Mouse (Mus musculus) small intestine, adult 10 weeks (tissue): ENCODE data around the gene Defb11. TPM values are rescaled to one million over a fixed set of nuclear protein-coding genes. Genes with fewer than 3 reads are reported as not detected.

Source experiments
- polyA plus RNA-seq: library from polyadenylated mRNA; stranded (reverse); fragments of 350-450 nt; fragmentation: Illumina TruSeq; extraction: RNeasy Lipid Tissue Mini Kit (QIAGEN cat#74804); gene quantifications from one replicate; pipeline ENCODE4 v1.2.3, GENCODE M21; 2014; ENCODE audit warnings: low replicate concordance

Gene Defb11
- polyA plus RNA-seq: not detected

DNA sequence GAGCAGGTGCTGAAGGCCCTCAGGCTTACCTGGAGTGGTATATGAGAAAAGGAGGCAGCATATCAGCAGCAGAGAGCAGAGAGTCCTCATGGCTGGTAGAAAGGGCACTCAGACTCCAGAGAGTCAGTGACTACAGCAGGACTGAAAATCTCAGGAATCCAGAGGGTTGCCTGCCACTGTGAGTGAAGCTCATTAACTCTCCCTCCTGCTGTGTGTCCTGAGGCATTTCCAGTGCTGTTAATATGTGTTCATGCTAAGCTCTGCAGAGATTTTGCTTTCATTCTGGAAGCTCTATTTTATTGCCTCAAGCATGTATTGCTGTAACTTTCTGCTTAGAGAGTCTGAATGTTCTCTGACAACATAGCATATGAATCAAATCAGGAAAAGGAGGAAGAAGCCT, at the start of gene Defb11:
Gene Defb11 (minus strand): TSS at position 123 of the 400 bp plus-strand sequence.

GRCm38 (mm10) chr8:21946462-21946861, 40.2 kb upstream of the Defb11 start, which contains the start of gene Defb13:
TSS of gene Defb13 (plus strand) at chr8:21946762.

GRCm38 (mm10) chr8:21938052-21938451, 31.8 kb upstream of the Defb11 start, which contains the start of gene Defb35:
TSS of gene Defb35 (plus strand) at chr8:21938352.

GRCm38 (mm10) chr8:21932610-21933009, 26.4 kb upstream of the Defb11 start, which contains the start of gene Defb15:
TSS of gene Defb15 (minus strand) at chr8:21932710.

GRCm38 (mm10) chr8:21885321-21885720, 20.9 kb downstream of the Defb11 start, which contains the start of gene Defb9:
TSS of gene Defb9 (minus strand) at chr8:21885421.

GRCm38 (mm10) chr8:21858586-21858985, 47.6 kb downstream of the Defb11 start, which contains the start of gene Defb10:
TSS of gene Defb10 (plus strand) at chr8:21858901.

Other genes starting within 250 kb of the Defb11 start
- 146 TPM for gene Defa34, start 240.6 kb downstream of the Defb11 start, polyA plus RNA-seq
- 296 TPM for gene AY761184, start 202.8 kb downstream of the Defb11 start, polyA plus RNA-seq
- gene Defa24, start 171.9 kb downstream of the Defb11 start, polyA plus RNA-seq: 1,739 TPM
- not detected for gene Defb50, start 82.9 kb downstream of the Defb11 start, polyA plus RNA-seq
- gene Defb2, start 66.5 kb downstream of the Defb11 start, polyA plus RNA-seq: not detected
- gene Defb10, start 47.5 kb downstream of the Defb11 start, polyA plus RNA-seq: not detected
- not detected for gene Defb9, start 21.0 kb downstream of the Defb11 start, polyA plus RNA-seq
- gene Defb15, start 26.3 kb upstream of the Defb11 start, polyA plus RNA-seq: not detected
- not detected for gene Defb35, start 31.9 kb upstream of the Defb11 start, polyA plus RNA-seq
- not detected for gene Defb13, start 40.4 kb upstream of the Defb11 start, polyA plus RNA-seq
- gene Fam90a1a, start 52.3 kb upstream of the Defb11 start, polyA plus RNA-seq: not detected
- not detected for gene Ccdc70, start 63.4 kb upstream of the Defb11 start, polyA plus RNA-seq
- gene Atp7b, start 153.9 kb upstream of the Defb11 start, polyA plus RNA-seq: 1.8 TPM
- 44.6 TPM for gene Alg11, start 154.3 kb upstream of the Defb11 start, polyA plus RNA-seq
- gene Nek5, start 218.6 kb upstream of the Defb11 start, polyA plus RNA-seq: 3.7 TPM